Mouse (Mus musculus) c-Kit-positive CD71-positive TER-119-negative erythroid progenitor cells, embryonic 14.5 days (primary cell): ENCODE measurements around the gene Sumo3.

Source experiments
- DNase-seq: peaks from one replicate; pipeline ENCODE4 v3.0.0-alpha.2; 2013; ENCODE audit warnings: low read depth

Sumo3 gene

GRCm38 (mm10) chr10:77589117-77589516 is 16.8 kb upstream of the Sumo3 start:
- no peak for DNase-seq

GRCm38 (mm10) chr10:77589749-77590148 is 16.1 kb upstream of the Sumo3 start:
- no peak for DNase-seq

- DNase-seq, result peak; percentile 84
Observed at GRCm38 (mm10) chr10:77590812-77591211, 15.1 kb upstream of the Sumo3 start.

GRCm38 (mm10) chr10:77591546-77591945 is 14.4 kb upstream of the Sumo3 start:
- no peak for DNase-seq

GRCm38 (mm10) chr10:77596060-77596459 is 9.8 kb upstream of the Sumo3 start:
- DNase-seq, result no peak

GRCm38 (mm10) chr10:77603021-77603420 is 2.9 kb upstream of the Sumo3 start:
- DNase-seq, result no peak

GRCm38 (mm10) chr10:77604111-77604510 is 1.8 kb upstream of the Sumo3 start:
- no peak for DNase-seq

- no peak for DNase-seq
Observed at GRCm38 (mm10) chr10:77604958-77605357, 939 bp upstream of the Sumo3 start.

- DNase-seq, result no peak
Observed at GRCm38 (mm10) chr10:77605368-77605767, 529 bp upstream of the Sumo3 start.

- DNase-seq, result no peak
Observed at GRCm38 (mm10) chr10:77606855-77607254, 958 bp downstream of the Sumo3 start.

GRCm38 (mm10) chr10:77607441-77607840 is 1.5 kb downstream of the Sumo3 start:
- no peak for DNase-seq

GRCm38 (mm10) chr10:77608589-77608988 is 2.7 kb downstream of the Sumo3 start:
- DNase-seq, result no peak

GRCm38 (mm10) chr10:77610221-77610961 is 4.5 kb downstream of the Sumo3 start:
- DNase-seq, result no peak

GRCm38 (mm10) chr10:77613409-77613808 is 7.5 kb downstream of the Sumo3 start:
- no peak for DNase-seq

- no peak for DNase-seq
Observed at GRCm38 (mm10) chr10:77615647-77616046, 9.8 kb downstream of the Sumo3 start.

- no peak for DNase-seq
Observed at GRCm38 (mm10) chr10:77616166-77616565, 10.3 kb downstream of the Sumo3 start.

GRCm38 (mm10) chr10:77616926-77617325 is 11.0 kb downstream of the Sumo3 start:
- no peak for DNase-seq

- DNase-seq, result no peak
Observed at GRCm38 (mm10) chr10:77621546-77621945, 15.6 kb downstream of the Sumo3 start.

GRCm38 (mm10) chr10:77622055-77622988 is 16.4 kb downstream of the Sumo3 start, which contains the start of gene Ube2g2:
Gene Ube2g2, plus strand, starts transcription at chr10:77622275.
- DNase-seq, result peak; percentile 87

- DNase-seq, result no peak
Observed at GRCm38 (mm10) chr10:77623069-77623492, 17.2 kb downstream of the Sumo3 start.

GRCm38 (mm10) chr10:77623639-77624400 is 17.9 kb downstream of the Sumo3 start:
- no peak for DNase-seq

- DNase-seq, result no peak
Observed at GRCm38 (mm10) chr10:77624570-77624995, 18.7 kb downstream of the Sumo3 start.
